Mouse (Mus musculus): ENCODE measurements around the gene Lzts2.

Lzts2 gene

GRCm38 (mm10) chr19:45003740-45004516 lies 10.3 kb upstream of the Lzts2 start:
- DNase-seq (ENCODE audit: low spot score in 2 of 2), result no peak

DNA sequence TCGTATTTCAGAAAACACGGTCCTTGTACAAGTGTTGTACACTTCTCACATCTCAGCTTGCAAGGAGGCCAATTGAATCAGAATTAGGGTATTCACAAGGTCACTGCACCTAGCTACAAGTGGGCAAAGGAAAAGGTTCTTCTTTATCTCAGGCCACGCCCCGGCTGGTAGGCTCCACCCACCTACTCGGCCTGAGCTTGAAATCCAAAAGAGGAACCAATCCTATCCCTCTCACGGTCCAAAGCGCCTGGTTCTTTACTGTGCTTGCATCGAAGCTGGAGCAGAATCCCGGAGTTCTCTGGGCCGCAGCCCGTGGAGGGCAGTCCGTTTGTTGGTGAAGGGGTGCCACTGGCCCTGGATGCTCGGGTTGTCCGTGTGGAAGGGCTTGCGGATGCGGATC lies 8.8 kb upstream of the Lzts2 start, which contains the start of gene Twnk:
Twnk (plus strand) TSS at position 220 of the 400 bp plus-strand sequence.
- DNase-seq (ENCODE audit: low spot score in 2 of 2), result no peak

GRCm38 (mm10) chr19:45005957-45006712 lies 8.1 kb upstream of the Lzts2 start, which contains the start of gene Mrpl43:
Gene Mrpl43 (minus strand): TSS chr19:45006442.
- DNase-seq (ENCODE audit: low spot score in 2 of 2), result peak; percentile 91 to 96

- DNase-seq (ENCODE audit: low spot score in 2 of 2), result no peak
Measured at GRCm38 (mm10) chr19:45007021-45007420, 7.2 kb upstream of the Lzts2 start.

DNA sequence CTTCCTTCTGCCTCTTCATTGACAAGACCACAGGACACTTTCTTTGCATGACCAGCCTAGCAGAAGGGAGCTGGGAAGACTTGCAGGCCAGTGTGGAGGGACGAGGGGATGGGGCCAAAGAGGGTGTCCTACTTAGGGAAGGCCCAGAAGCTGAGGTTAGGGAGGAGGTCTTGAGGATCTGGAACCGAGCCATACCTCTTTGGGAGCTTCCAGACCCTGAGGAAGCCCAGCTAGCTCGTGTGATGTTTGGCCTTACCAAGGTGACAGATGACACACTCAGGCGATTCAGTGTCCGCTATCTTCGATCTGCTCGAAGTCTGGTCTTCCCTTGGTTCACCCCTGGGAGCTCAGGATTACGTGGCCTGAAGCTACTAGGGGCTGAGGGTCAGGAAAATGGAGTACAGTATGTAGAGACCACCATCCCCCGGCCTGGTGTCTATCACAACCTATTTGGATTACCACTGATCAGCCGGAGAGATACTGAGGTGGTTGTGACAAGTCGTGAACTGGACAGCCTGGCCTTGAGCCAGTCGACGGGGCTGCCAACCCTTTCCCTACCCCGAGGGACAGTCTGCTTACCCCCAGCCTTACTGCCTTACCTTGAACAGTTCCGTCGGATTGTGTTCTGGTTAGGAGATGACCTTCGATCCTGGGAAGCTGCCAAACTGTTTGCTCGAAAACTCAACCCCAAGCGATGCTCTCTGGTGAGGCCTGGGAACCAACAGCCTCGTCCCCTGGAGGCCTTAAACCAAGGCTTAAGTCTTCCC lies 6.6 kb upstream of the Lzts2 start:
- no peak for DNase-seq (ENCODE audit: low spot score in 2 of 2)

DNA sequence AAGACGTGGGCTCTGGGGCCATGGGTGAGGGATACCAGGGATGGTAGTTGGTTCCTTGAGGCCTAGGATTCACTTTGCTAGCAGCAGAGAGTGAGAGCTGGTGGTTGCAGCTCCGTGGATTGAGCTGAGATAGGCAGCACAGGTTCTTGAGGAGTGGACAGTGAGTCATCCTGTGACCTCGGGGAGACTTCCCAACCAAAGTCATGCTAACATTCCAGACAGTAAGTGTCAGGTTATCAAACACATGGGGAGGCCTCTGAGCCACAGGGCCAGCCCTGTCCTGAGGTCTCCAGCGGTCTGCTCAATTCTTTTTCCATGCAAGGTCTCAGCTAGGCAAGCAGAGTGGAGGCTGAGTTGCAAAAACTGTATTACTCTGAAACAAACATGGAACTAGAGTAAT lies 3.6 kb upstream of the Lzts2 start:
- DNase-seq (ENCODE audit: low spot score in 2 of 2), result no peak

DNA sequence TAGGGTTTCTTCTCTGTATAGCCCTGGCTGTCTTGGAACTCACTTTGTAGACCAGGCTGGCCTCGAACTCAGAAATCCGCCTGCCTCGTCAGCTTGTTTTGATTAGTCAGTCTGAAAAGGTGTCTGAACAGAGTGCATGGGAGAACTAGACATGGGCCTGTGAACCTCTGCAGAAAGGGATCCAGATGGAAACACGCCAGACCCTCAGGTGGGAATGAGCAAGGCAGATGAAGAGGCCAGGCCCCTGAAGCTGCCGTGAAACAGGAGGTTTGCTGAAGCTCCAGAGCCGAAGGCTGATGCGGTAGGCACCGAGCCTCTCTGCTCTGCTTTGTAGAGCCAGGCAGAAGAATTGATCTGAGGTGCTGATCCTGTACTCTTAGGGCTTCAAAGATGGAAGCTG lies 2.0 kb upstream of the Lzts2 start:
- no peak for DNase-seq (ENCODE audit: low spot score in 2 of 2)

- DNase-seq (ENCODE audit: low spot score in 2 of 2), result no peak
Measured at GRCm38 (mm10) chr19:45012636-45013035, 1.6 kb upstream of the Lzts2 start.

DNA sequence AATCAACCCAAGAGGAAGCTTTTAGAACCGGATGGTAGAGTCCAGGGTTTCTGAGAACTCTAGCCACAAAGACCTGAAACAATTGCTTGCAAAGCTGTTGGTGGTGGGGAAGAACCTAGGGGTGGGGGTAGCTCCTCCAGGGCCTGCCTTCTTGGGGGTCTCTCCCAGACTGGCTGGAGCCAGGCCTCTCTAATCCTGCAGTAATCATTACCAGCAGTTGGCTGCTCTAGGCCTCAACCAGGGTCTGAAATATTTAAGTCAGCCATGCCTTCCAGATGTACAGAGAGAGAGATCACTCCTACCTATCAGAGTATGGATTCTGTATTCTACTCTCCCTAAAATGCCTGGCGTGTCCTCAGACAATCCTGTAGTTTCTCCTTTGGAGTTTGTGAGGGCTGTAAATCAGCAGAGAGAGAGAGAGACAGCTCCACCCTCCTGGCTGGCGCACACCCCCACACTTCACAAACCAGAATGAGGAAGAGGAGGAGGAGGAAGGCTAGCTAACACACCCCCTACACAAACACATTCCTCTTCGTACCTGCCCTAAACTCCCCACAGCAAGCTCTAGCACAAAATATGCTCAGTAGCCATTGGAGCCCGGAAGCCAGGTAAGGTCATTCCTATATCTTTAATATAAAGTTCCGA lies 511 bp upstream of the Lzts2 start:
- DNase-seq (ENCODE audit: low spot score in 2 of 2), result no peak

DNA sequence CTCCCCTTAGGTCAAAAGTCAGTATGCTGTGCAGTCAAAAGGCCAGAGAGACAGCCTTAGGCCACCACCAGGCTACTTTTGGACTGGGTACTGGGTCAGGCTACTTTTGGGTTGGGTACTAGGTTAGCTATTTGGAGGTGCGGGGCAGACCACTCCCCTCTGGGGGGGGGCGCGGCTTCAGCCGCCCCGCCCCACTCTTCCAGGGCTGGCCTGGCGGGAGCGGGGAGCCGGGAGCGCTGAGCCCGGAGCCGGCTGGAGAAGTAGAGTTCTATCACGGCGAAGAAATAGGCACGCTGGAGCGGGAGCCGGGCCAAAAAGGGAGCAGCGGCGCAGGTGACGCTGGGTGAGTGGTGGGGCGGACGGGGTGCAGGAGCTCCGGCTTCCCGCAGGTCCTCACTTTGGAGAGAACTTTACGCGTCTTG lies 778 bp downstream of the Lzts2 start:
- DNase-seq (ENCODE audit: low spot score in 2 of 2), result no peak

- no peak for DNase-seq (ENCODE audit: low spot score in 2 of 2)
Measured at GRCm38 (mm10) chr19:45015518-45016281, 1.5 kb downstream of the Lzts2 start.

DNA sequence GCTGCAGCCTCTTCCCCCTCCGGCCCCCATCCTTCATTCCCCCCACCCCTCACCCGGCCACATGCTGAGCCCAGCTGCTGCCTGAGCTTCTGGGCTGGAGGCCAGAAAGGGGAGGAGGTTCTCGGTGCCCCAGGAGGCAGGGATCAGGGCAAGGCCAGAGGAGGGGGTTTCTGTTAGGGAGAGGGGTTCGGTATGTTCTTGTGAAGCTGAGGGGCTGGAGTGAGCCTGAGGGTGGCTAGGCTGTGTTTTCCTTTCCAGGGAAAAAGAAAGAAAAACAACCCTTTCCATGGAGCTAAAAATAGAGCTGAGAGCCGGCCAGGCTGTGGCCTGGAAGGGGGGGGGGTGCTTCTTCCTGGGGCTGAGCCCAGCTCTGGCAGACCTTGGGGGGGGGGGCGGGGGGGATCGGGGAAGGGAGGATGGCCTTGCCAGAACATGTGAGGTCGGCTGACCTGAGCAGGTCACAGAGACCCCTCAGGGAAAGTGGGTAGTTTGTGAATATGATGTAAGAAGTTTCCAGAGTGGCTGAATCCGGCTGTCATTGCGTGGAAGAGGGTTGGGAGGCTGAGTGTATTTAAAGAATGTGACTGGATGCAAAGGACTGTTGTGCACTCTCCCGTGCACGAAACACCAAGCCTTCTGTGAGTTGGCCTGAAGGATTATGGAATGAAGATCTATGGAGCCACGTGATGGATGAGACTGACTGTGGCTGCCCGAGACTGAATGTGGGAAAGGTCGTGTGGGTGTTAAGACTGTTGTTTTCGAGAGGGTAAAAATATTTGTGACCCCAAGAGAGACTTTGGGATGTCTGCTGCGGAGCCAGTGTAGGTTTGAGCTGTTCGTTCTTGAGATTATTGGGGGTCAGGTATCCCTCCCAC lies 2.4 kb downstream of the Lzts2 start:
- DNase-seq (ENCODE audit: low spot score in 2 of 2), result peak in 1 of 2 experiments; percentile 78

DNA sequence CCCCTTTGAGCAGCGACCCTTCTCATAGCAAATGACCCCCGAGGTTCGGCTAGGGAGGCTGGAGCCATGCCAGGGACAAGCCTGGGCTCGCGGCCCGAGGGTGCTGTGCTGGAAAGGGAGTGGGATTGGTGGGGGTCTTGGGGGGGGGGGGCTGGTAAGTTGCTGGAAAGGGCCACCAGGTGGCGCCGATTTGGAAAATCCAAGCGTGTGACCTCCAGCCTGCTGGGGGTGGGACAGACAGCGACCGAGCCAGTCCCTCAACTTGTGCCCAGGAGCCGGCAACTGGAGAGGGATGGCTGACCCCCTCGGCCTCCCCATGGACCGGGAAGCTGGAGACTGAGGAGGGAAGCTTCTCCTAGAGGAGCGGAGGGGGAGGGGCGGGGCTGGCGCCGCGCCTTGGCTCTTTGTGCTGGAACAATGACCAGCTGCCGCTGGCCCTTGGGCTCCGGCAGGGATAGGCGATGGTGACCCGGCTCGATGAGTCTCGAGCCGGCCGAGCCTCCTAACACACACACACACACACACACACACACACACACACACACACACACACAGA lies 3.1 kb downstream of the Lzts2 start:
- peak in 1 of 2 experiments; percentile 79 for DNase-seq (ENCODE audit: low spot score in 2 of 2)

- peak in 1 of 2 experiments; percentile 72 for DNase-seq (ENCODE audit: low spot score in 2 of 2)
Measured at GRCm38 (mm10) chr19:45017909-45018308, 3.7 kb downstream of the Lzts2 start.

DNA sequence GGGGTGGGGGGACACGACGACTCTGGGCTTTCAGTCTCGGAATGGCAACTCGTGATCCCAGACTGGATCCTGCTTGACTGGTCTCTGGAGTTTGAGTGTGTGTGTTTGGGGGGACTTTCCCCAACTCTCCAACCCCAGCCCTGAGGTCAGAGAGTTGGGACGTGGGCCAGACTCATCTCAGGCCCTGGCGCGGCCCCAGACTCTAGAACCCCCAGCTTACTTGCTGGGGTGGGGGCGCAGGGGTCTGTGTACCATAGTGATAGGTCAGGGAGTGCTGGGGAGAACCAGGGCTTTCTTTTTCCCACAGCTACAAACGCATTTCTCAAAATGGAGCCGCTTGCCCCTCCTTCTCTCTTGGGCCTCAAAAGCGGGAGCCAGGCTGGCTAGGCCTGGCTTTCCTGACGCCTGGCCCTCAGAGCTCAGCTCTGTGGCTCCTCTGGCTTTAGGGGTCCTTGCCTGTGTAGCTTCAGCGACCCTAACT lies 4.2 kb downstream of the Lzts2 start:
- peak in 1 of 2 experiments; percentile 26 for DNase-seq (ENCODE audit: low spot score in 2 of 2)

- no peak for DNase-seq (ENCODE audit: low spot score in 2 of 2)
Measured at GRCm38 (mm10) chr19:45020348-45020747, 6.1 kb downstream of the Lzts2 start.

DNA sequence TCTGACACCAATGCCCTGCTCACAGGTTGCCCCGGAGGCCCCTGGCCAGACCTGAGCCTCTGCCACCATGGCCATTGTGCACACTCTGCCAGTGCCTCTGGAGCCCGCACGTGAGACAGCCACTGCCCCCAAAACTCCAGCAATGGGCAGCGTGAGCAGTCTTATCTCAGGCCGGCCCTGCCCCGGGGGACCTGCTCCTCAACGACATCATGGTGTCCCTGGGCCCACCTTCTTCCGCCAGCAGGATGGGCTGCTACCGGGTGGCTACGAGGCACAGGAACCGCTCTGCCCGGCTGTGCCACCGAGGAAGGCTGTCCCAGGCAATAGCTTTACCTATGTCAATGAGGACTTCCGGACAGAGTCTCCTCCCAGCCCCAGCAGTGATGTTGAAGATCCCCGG lies 7.1 kb downstream of the Lzts2 start:
- DNase-seq (ENCODE audit: low spot score in 2 of 2), result no peak

DNA sequence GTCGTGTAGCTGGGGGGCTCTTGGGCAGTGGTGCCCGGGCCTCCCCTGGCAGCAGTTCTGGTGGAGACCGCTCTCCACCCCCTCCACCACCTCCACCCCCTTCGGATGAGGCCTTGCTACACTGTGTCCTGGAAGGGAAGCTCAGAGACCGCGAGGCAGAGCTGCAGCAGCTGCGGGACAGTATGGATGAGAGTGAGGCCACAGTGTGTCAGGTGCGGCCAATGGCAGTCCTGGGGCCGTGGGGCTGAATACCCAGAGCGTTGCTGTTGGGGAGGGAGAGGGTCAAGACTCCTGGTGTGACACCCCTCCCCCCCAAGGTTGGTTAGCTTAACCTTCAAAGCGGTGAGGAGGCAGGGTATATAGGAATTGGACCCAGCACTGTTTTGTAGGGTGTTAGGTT lies 9.8 kb downstream of the Lzts2 start:
- no peak for DNase-seq (ENCODE audit: low spot score in 2 of 2)

- DNase-seq (ENCODE audit: low spot score in 2 of 2), result no peak
Measured at GRCm38 (mm10) chr19:45024775-45025174, 10.6 kb downstream of the Lzts2 start.

Data from left cerebral cortex, adult 9 months (tissue).